Mouse (Mus musculus) olfactory bulb, adult 2 months (tissue): Measurements from ENCODE around the gene Grm5. TPM values are rescaled to one million over a fixed set of nuclear protein-coding genes. Genes with fewer than 3 reads are reported as not detected.

Experiments used
- H3K27ac ChIP-seq: fragments of 200-500 bp; 2 replicates; pipeline ENCODE4 v1.5.1; 2012; ENCODE audit warnings: low read depth, low read length; ENCODE audit not compliant: insufficient read depth
- H3K4me1 ChIP-seq: fragments of 200-500 bp; 2 replicates; pipeline ENCODE4 v1.6.1; 2012; ENCODE audit warnings: low read length; ENCODE audit not compliant: control insufficient read depth, insufficient read depth
- H3K4me3 ChIP-seq: fragments of 200-500 bp; 2 replicates; pipeline ENCODE4 v1.5.1; 2012; ENCODE audit warnings: mild to moderate bottlenecking, low read depth, low read length, moderate library complexity; ENCODE audit not compliant: insufficient read depth
- CTCF ChIP-seq: fragments of 200-500 bp; IDR thresholded peaks from 2 replicates; pipeline ENCODE4 v1.5.1; 2012; ENCODE audit warnings: low read depth, mild to moderate bottlenecking, low read length, moderate library complexity; ENCODE audit not compliant: insufficient read depth
- POLR2A ChIP-seq: fragments of 200-500 bp; IDR thresholded peaks from 2 replicates; pipeline ENCODE4 v1.6.1; 2012; ENCODE audit warnings: mild to moderate bottlenecking, low read depth, low read length, moderate library complexity; ENCODE audit not compliant: insufficient read depth
- WGBS: fragments of 180-500 bp; shearing (Covaris S2); methylation state at CpG from one replicate; pipeline ENCODE4 v1.1.7; 2018; 5-methylcytosine and 5-hydroxymethylcytosine counted together
- polyA plus RNA-seq: library from polyadenylated mRNA; stranded (reverse); fragments of >200 nt; gene quantifications from 2 replicates; pipeline ENCODE4 v1.2.4, GENCODE M21; 2012; ENCODE audit warnings: low replicate concordance; ENCODE audit not compliant: missing spikeins, insufficient read depth, insufficient read length

Gene Grm5
- polyA plus RNA-seq, 1 experiment: not detected

DNA sequence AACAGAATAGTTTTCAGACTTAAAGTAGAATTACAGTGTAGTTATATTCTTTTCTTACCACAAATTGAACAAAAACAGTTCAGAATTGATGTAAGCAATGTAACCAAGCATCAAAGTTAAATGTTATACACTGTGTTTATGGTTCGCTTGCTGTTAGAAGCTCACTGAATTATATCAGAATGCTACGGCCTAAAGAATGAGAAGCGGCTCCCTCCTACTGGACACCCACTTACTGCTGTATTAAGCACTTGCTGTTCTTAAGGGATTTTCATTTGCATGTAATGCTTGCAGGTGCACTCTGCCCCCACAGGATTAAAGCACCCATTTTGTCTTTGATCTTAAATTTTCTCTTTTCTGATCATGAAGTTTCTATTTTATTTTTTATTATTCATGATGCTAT is 66.6 kb downstream of the Grm5 start:
- 50% methylated on average over 3 of the region's 3 CpGs for WGBS
- H3K4me1 ChIP-seq: no peaks in the 10 kb centered on the region
- no peak overlapping the region for H3K4me3 ChIP-seq
- H3K27ac ChIP-seq: no peak overlapping the region
- no peak for TF ChIP-seq POLR2A
- no peak for TF ChIP-seq CTCF

- TF ChIP-seq POLR2A: no peak
- no peak for TF ChIP-seq CTCF
- WGBS: 30% methylated on average over 3 of the region's 3 CpGs
- Histone ChIP-seq H3K4me1 (no peaks in the 10 kb centered on the region), H3K27ac (no peak overlapping the region), H3K4me3 (no peak overlapping the region)
Observed at GRCm38 (mm10) chr7:87661794-87662193, 77.8 kb downstream of the Grm5 start.

DNA sequence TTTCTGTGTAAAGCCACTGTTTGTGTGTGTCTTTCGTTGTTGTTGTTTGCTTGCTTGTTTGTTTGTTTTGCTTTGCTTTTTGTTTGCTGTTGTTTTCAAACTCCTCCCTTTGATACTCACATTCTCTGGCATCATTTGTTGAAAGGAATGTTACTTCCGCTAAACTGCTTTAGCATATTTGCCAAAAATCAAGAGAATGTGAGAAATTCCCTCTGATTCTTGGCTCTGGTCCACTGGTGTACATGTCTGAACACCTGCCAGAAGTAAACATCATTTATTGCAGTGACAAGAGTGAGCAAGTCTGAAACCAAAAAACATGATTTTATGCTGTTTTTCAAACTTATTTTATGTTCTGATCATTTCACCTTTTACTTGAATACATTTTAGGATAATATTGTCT is 80.1 kb downstream of the Grm5 start:
- WGBS: 68% methylated on average over 2 of the region's 2 CpGs
- no peak overlapping the region for H3K27ac ChIP-seq
- TF ChIP-seq CTCF: no peak
- TF ChIP-seq POLR2A: no peak
- no peak overlapping the region for H3K4me3 ChIP-seq
- no peaks in the 10 kb centered on the region for H3K4me1 ChIP-seq

DNA sequence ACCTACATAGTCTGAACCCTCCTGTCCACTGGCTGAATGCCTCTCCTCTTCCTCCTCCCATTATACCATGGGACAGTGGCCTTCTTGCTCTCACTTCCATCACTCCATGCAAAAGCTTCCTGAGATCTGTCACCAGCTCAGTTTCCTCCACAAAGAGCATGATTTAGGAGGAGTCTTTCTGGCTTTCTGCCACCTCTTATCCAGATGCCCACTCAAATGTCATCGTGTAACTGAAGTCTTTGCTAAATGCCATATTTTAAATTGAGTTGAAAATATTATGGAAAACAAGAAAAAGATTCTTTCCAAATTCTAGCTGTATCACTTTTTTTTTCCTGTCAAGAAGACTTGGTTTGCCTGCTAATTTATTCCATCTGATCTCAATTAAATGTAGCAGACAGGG is 132.4 kb downstream of the Grm5 start:
- TF ChIP-seq CTCF: no peak
- no peak overlapping the region for H3K4me3 ChIP-seq
- no peaks in the 10 kb centered on the region for H3K4me1 ChIP-seq
- no peak overlapping the region for H3K27ac ChIP-seq
- WGBS: 45% methylated on average over 1 of the region's 1 CpGs

DNA sequence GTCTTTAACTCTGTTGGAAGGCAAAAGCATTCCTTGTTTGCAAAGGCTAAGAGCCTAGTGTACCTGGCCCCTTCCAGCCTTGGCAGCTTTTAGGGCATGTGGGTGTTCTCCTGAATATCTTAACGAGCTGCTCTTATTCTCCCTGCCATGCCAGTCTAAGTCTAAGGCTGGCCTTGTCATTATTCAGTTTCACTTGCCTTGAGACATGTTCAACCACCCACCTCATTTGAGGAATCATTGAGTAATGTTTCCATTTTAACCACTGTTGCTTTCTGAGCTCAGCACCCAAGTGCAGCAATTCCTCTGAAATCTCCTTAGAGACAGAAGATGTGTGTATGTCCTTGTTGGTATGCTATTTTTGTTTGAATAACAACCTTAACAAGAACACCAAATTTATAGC is 134.7 kb downstream of the Grm5 start:
- WGBS: 20% methylated on average over 1 of the region's 1 CpGs
- TF ChIP-seq CTCF (no peak), POLR2A (no peak)
- no peaks in the 10 kb centered on the region for H3K4me1 ChIP-seq
- no peak overlapping the region for H3K4me3 ChIP-seq
- no peak overlapping the region for H3K27ac ChIP-seq

- Histone ChIP-seq H3K27ac (no peak overlapping the region), H3K4me3 (no peak overlapping the region), H3K4me1 (no peaks in the 10 kb centered on the region)
- no peak for TF ChIP-seq CTCF
- TF ChIP-seq POLR2A: no peak
Observed at GRCm38 (mm10) chr7:87734511-87734910, 150.5 kb downstream of the Grm5 start.

DNA sequence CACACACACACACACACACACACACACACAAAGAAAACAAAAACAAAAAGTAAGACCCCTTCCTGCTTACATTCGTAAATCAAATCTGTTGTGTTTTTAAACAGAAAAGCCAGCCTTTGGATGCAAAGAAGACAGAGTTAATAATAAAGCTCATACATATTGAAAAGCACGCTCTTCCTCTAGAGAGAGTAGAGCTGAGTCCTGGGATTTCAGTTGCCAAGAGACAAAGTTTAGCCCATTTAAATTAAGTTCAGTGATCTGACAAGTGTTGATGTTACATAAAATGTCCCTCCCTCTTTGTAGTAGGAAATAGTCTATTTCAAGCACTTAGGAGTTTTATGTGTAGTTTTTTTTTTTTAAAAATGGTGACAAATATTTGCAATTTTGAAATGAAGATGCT is 178.0 kb downstream of the Grm5 start:
- TF ChIP-seq CTCF: no peak
- no peak for TF ChIP-seq POLR2A
- Histone ChIP-seq H3K27ac (no peak overlapping the region), H3K4me3 (no peak overlapping the region), H3K4me1 (no peaks in the 10 kb centered on the region)
- WGBS: 45% methylated on average over 2 of the region's 2 CpGs

DNA sequence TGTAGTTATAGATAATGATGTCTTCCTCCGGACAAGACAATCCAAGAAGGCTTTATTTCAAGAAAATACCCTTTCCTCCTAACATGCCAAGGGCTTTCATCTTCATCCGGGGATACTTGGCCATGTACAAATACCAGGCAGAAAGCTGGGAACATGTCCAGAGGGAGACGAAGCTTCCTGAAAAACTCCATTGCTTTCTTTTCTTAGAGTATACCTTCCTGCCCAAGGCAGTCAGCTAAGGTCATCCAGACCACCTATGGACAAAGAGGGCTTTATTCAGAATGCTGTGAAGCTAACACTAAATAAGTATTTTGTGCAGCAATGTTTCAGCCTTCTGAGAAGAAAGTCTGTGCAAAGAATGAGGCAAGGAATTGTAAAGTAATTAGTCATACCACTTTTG is 178.4 kb downstream of the Grm5 start:
- 28% methylated on average over 3 of the region's 3 CpGs for WGBS
- TF ChIP-seq CTCF: no peak
- no peak for TF ChIP-seq POLR2A
- H3K4me1 ChIP-seq: no peaks in the 10 kb centered on the region
- no peak overlapping the region for H3K27ac ChIP-seq
- no peak overlapping the region for H3K4me3 ChIP-seq

- Histone ChIP-seq H3K27ac (no peak overlapping the region), H3K4me1 (no peaks in the 10 kb centered on the region), H3K4me3 (no peak overlapping the region)
- TF ChIP-seq POLR2A: no peak
- no peak for TF ChIP-seq CTCF
- WGBS: 86% methylated on average over 1 of the region's 1 CpGs
Observed at GRCm38 (mm10) chr7:87787560-87787959, 203.6 kb downstream of the Grm5 start.

GRCm38 (mm10) chr7:87788963-87789362 is 205.0 kb downstream of the Grm5 start:
- Histone ChIP-seq H3K27ac (no peak overlapping the region), H3K4me3 (no peak overlapping the region), H3K4me1 (no peaks in the 10 kb centered on the region)
- TF ChIP-seq CTCF (no peak), POLR2A (no peak)

DNA sequence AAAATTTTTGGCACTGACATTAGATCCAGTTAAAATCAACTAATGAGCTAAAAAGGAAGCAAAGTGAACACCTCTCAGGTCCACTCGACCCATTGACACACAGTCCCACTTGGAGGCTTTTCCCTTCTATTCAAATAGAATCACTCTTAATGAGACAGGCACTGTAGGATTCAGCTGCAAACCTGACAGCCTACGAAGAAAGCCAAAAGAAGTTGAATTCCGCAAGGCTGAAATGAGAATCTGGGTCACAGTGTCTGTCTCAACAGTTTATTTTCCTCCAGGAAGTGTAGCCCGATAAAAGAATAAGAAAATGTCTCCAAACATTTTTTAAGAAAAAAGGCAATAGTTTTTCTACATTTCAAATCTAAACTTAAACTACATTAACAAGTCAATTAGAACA is 209.9 kb downstream of the Grm5 start:
- no peaks in the 10 kb centered on the region for H3K4me1 ChIP-seq
- no peak overlapping the region for H3K4me3 ChIP-seq
- 44% methylated on average over 4 of the region's 4 CpGs for WGBS
- no peak overlapping the region for H3K27ac ChIP-seq
- TF ChIP-seq POLR2A (no peak), CTCF (no peak)
